Mouse (Mus musculus): ENCODE data around the gene Slco3a1. TPM values are rescaled to one million over a fixed set of nuclear protein-coding genes. Genes with fewer than 3 reads are reported as not detected.

Slco3a1 gene
- polyA plus RNA-seq, 1 experiment, result 66.6 TPM

DNA sequence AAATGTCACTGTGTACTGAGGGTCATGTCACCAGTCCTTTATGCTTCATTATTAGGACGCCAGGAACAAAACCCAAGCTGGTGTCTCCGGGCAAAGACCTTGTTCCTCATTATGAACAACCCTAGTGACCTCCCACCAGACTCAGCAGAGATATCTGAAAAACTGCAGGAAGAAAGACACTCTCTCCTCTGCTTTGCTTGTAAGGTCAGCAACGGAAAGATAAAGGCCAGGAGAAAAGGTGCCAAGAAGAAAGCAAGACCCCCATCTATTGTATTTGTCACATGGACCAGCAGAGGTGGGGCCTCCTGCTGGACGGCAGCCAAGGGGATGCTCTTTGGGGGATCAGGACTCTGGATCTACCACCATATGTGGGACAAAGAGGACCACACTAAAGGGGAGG is 243.0 kb downstream of the Slco3a1 start:
- Histone ChIP-seq H3K27ac (ENCODE audit: insufficient read depth, low read length) (no peak overlapping the region), H3K4me1 (ENCODE audit: control insufficient read depth, insufficient read depth, low read length) (peaks cover 19% of the 10 kb centered on the region), H3K4me3 (replicated peaks; ENCODE audit: insufficient read depth, low read depth, low read length) (no peak overlapping the region), H3K27me3 (ENCODE audit: control insufficient read depth, insufficient read depth, low read length) (no peaks in the 10 kb centered on the region)
- no peak for DNase-seq
- TF ChIP-seq CTCF (IDR thresholded peaks at IDR 0.05; ENCODE audit: borderline replicate concordance, insufficient read depth, low read depth, low read length) (no peak), POLR2A (IDR thresholded peaks at IDR 0.05; ENCODE audit: borderline replicate concordance, insufficient read depth, low read length) (no peak)
- 72% methylated on average over 4 of the region's 4 CpGs for WGBS

DNA sequence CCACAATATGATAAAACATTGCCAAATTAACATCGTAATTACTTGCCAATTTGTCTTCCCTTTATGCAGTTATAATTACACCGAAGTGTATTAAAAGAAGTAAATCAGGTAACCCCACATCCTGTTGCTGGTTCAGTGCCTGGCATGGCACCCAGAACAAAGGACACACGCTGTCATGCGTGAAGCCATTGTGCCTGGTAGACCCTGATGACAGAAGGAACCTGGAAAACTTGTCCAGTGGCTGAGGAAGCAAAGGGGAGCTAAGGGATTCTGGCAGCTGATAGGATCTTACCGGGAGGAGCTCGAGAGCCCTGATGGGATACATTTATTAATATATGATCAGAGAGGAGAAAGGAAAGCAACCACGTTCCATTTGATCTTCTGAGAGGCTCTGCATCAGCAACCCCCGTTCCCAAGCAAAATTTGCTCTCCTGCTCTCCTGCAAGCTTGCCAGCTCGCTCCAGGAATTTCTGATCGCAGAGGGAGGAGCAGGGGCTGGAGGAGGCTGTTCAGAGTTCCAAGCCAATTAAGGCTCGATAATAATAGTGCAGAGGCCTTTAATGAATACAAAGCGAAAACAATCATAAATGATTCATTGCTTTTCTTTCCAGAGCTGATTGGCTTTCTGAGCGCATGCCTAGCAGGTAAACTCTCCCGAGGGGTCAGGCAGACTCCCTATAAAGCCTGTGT is 250.8 kb downstream of the Slco3a1 start:
- DNase-seq, result no peak
- Histone ChIP-seq H3K27me3 (ENCODE audit: control insufficient read depth, insufficient read depth, low read length) (no peaks in the 10 kb centered on the region), H3K4me1 (ENCODE audit: control insufficient read depth, insufficient read depth, low read length) (peaks cover 6% of the 10 kb centered on the region; the same call in 1 of the 2 replicates), H3K27ac (ENCODE audit: insufficient read depth, low read length) (no peak overlapping the region), H3K4me3 (replicated peaks; ENCODE audit: insufficient read depth, low read depth, low read length) (no peak overlapping the region)
- 57% methylated on average over 14 of the region's 14 CpGs for WGBS
- TF ChIP-seq POLR2A (IDR thresholded peaks at IDR 0.05; ENCODE audit: borderline replicate concordance, insufficient read depth, low read length), result no peak

DNA sequence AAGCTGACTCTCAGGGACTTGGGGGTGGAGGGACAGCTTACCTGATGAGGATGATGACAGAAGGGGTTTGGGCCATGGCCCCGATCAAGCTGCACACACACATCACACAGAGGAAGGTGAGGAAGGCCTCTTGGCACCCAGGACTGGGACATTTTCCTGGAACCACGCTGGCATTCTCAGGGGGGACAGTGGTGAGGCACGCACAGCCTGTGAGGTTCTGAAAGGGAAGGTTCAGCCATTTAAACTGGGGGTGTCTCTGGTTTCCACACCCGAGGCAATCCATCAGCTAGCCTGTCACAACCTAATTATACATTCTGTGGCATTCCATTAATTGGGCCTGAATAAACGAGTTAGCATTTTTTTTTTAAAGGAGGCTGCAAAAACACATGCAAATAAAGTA is 251.5 kb downstream of the Slco3a1 start:
- H3K27ac ChIP-seq (ENCODE audit: insufficient read depth, low read length), result no peak overlapping the region
- WGBS, result 53% methylated on average over 5 of the region's 5 CpGs

DNA sequence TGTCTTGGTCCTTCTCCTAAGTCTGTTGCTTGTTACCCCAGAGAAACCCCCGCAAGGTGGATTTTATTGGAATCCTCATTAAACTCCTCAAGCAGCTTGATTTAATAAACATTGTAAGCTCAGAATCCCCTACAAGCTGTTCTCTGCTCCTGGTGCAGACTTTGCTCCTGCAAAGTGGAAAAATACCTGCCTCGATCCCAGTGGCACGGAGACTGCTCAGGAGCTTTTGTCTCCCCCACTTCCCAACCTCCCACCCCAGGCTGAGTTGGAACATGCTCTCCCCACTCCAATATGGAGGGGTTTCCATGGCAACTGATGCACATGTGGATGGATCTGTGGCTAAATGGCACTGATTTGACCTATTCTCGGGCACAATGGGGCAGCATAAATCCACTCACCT is 268.0 kb downstream of the Slco3a1 start:
- no peaks in the 10 kb centered on the region; the same call in 1 of the 2 replicates for H3K4me1 ChIP-seq (ENCODE audit: control insufficient read depth, insufficient read depth, low read length)
- no peak overlapping the region for H3K4me3 ChIP-seq (replicated peaks; ENCODE audit: insufficient read depth, low read depth, low read length)
- H3K27ac ChIP-seq (ENCODE audit: insufficient read depth, low read length), result no peak overlapping the region
- no peaks in the 10 kb centered on the region for H3K27me3 ChIP-seq (ENCODE audit: control insufficient read depth, insufficient read depth, low read length)
- TF ChIP-seq CTCF (IDR thresholded peaks at IDR 0.05; ENCODE audit: borderline replicate concordance, insufficient read depth, low read depth, low read length) (no peak), POLR2A (IDR thresholded peaks at IDR 0.05; ENCODE audit: borderline replicate concordance, insufficient read depth, low read length) (no peak)
- DNase-seq, result no peak
- WGBS, result 88% methylated on average over 4 of the region's 4 CpGs

More for the DNA sequence above, 251.5 kb downstream of the Slco3a1 start:
- TF ChIP-seq POLR2A (IDR thresholded peaks at IDR 0.05; ENCODE audit: borderline replicate concordance, insufficient read depth, low read length) (no peak), CTCF (IDR thresholded peaks at IDR 0.05; ENCODE audit: borderline replicate concordance, insufficient read depth, low read depth, low read length) (no peak)
- Histone ChIP-seq H3K4me3 (replicated peaks; ENCODE audit: insufficient read depth, low read depth, low read length) (no peak overlapping the region), H3K4me1 (ENCODE audit: control insufficient read depth, insufficient read depth, low read length) (peaks cover 6% of the 10 kb centered on the region; the same call in 1 of the 2 replicates), H3K27me3 (ENCODE audit: control insufficient read depth, insufficient read depth, low read length) (no peaks in the 10 kb centered on the region)
- DNase-seq, result no peak

DNA sequence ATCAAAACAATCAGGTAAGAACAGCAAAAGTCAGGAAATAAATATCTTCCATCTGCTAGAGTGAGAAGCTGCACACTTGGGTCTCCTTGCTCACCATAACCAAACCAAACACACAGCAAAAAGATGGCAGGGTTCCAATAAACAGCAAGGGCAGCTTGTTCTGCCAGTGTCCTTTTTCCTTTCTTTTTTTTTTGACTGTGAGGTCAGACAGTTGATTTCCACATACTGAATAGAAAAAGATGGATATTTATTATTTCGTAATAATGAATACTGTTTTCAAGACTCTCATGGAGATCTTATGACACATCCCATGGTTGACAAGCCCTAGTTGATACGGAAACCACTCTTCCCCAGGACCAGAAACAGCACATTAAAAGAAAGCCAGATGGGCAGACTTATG is 274.2 kb downstream of the Slco3a1 start:
- 77% methylated on average over 2 of the region's 2 CpGs for WGBS
- no peaks in the 10 kb centered on the region for H3K4me1 ChIP-seq (ENCODE audit: control insufficient read depth, insufficient read depth, low read length)
- peak in 1 of 2 experiments; percentile 29 for DNase-seq
- H3K27me3 ChIP-seq (ENCODE audit: control insufficient read depth, insufficient read depth, low read length), result no peaks in the 10 kb centered on the region
- H3K27ac ChIP-seq (ENCODE audit: insufficient read depth, low read length), result no peak overlapping the region
- no peak for TF ChIP-seq POLR2A (IDR thresholded peaks at IDR 0.05; ENCODE audit: borderline replicate concordance, insufficient read depth, low read length)
- no peak for TF ChIP-seq CTCF (IDR thresholded peaks at IDR 0.05; ENCODE audit: borderline replicate concordance, insufficient read depth, low read depth, low read length)
- no peak overlapping the region for H3K4me3 ChIP-seq (replicated peaks; ENCODE audit: insufficient read depth, low read depth, low read length)

DNA sequence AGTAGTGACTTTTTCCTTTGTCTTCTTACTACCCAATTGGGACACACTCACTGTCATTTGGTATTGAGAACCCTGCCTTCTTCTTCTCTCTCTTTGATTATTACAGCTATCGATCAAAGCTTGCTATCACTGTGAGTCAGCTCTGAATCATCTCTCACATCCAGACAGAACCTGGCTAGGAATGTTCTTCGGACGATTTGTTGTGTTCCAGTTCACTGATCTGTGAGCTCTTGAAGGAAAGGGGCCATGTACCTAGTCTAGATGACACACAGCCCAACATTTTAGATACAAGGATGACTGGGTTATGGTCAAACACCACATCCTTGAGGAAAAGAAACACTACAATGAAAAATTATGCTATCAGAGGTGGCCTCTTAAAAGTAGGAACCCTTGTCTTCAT is 275.2 kb downstream of the Slco3a1 start:
- H3K4me1 ChIP-seq (ENCODE audit: control insufficient read depth, insufficient read depth, low read length), result no peaks in the 10 kb centered on the region
- 78% methylated on average over 3 of the region's 3 CpGs for whole genome bisulfite sequencing
- DNase-seq, result no peak
- H3K27ac ChIP-seq (ENCODE audit: insufficient read depth, low read length), result no peak overlapping the region
- no peaks in the 10 kb centered on the region for H3K27me3 ChIP-seq (ENCODE audit: control insufficient read depth, insufficient read depth, low read length)
- no peak overlapping the region for H3K4me3 ChIP-seq (replicated peaks; ENCODE audit: insufficient read depth, low read depth, low read length)
- TF ChIP-seq POLR2A (IDR thresholded peaks at IDR 0.05; ENCODE audit: borderline replicate concordance, insufficient read depth, low read length) (no peak), CTCF (IDR thresholded peaks at IDR 0.05; ENCODE audit: borderline replicate concordance, insufficient read depth, low read depth, low read length) (no peak)

DNA sequence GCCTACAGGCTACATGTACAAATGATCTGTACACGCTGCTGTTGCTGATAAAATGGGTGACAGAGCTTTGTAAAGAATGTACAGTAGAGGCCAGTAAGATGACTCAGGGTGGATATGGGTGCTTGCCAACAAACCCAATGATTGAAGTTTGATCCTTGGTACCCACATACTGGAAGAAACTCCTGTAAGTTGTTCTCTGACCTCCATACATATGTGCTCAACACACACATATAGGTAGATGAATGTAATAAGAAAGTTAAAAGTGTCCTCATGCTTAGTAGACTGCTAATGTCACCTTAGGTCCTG is 284.5 kb downstream of the Slco3a1 start:
- WGBS, result 94% methylated on average over 1 of the region's 1 CpGs
- H3K4me3 ChIP-seq (replicated peaks; ENCODE audit: insufficient read depth, low read depth, low read length), result no peak overlapping the region
- H3K27ac ChIP-seq (ENCODE audit: insufficient read depth, low read length), result no peak overlapping the region
- no peaks in the 10 kb centered on the region for H3K4me1 ChIP-seq (ENCODE audit: control insufficient read depth, insufficient read depth, low read length)
- no peak for DNase-seq
- TF ChIP-seq CTCF (IDR thresholded peaks at IDR 0.05; ENCODE audit: borderline replicate concordance, insufficient read depth, low read depth, low read length) (no peak), POLR2A (IDR thresholded peaks at IDR 0.05; ENCODE audit: borderline replicate concordance, insufficient read depth, low read length) (no peak)
- H3K27me3 ChIP-seq (ENCODE audit: control insufficient read depth, insufficient read depth, low read length), result no peaks in the 10 kb centered on the region

DNA sequence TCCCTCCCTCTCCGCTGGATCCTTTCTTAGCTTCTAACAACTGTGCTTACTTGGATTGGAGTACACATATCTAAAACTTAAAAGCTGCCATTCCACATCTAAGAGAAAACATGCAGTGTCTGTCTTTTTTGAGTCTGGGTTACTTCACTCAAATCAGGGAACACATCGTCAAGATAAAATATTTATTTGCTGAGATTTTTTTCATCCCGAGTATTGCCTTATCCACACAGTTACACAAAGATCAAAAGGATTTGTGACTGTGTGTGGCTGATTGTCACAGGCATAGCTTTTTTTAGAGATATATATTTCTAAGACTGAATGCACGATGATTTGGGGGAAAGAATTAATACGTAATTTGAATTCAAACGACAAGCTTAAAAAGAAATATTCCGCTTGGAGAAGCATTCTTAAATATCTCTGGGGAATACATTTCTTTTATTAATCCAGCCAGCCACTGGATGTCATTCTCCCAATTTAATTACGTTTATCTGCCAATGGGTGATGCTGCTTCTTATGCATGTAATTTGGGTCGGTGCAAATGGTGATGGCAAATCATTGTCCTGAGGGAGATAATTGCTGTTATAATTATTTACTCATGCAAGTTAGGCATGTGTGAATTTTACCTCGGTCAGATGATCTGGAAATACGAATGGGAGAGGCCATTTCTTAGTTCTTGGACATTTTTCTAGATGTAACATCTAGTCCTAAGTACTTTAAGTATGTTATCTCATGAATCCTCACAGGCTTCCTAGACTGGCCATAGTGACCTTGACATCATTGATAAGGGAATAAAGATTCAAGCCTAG is 285.1 kb downstream of the Slco3a1 start:
- DNase-seq, result no peak
- WGBS, result 66% methylated on average over 11 of the region's 11 CpGs
- Histone ChIP-seq H3K27me3 (ENCODE audit: control insufficient read depth, insufficient read depth, low read length) (no peaks in the 10 kb centered on the region), H3K27ac (ENCODE audit: insufficient read depth, low read length) (no peak overlapping the region), H3K4me3 (replicated peaks; ENCODE audit: insufficient read depth, low read depth, low read length) (no peak overlapping the region), H3K4me1 (ENCODE audit: control insufficient read depth, insufficient read depth, low read length) (no peaks in the 10 kb centered on the region)
- TF ChIP-seq POLR2A (IDR thresholded peaks at IDR 0.05; ENCODE audit: borderline replicate concordance, insufficient read depth, low read length) (no peak), CTCF (IDR thresholded peaks at IDR 0.05; ENCODE audit: borderline replicate concordance, insufficient read depth, low read depth, low read length) (no peak)

Measured in cerebellum, adult 2 months (tissue).